Mouse (Mus musculus): Measurements from ENCODE around the gene Pcsk1n.

Pcsk1n gene

GRCm38 (mm10) chrX:7947108-7947899, 27.7 kb downstream of the Pcsk1n start, which contains the start of gene Hdac6:
Gene Hdac6 (minus strand): TSS chrX:7947889.
- DNase-seq (ENCODE audit: low read depth, low spot score), result no peak

- DNase-seq (ENCODE audit: low read depth, low spot score), result peak; percentile 81
These were observed 28.4 kb downstream of the Pcsk1n start for GRCm38 (mm10) chrX:7947900-7948492.

GRCm38 (mm10) chrX:7950091-7950490, 30.5 kb downstream of the Pcsk1n start:
- DNase-seq (ENCODE audit: low read depth, low spot score), result no peak

GRCm38 (mm10) chrX:7958868-7959267, 39.2 kb downstream of the Pcsk1n start:
- DNase-seq (ENCODE audit: low read depth, low spot score), result no peak

- no peak for DNase-seq (ENCODE audit: low read depth, low spot score)
These were observed 44.4 kb downstream of the Pcsk1n start for GRCm38 (mm10) chrX:7963829-7964626.

GRCm38 (mm10) chrX:7966161-7966560, 46.5 kb downstream of the Pcsk1n start:
- DNase-seq (ENCODE audit: low read depth, low spot score), result no peak

- no peak for DNase-seq (ENCODE audit: low read depth, low spot score)
These were observed 48.1 kb downstream of the Pcsk1n start for GRCm38 (mm10) chrX:7967596-7968201.

- no peak for DNase-seq (ENCODE audit: low read depth, low spot score)
These were observed 48.6 kb downstream of the Pcsk1n start for GRCm38 (mm10) chrX:7968226-7968625.

GRCm38 (mm10) chrX:7968899-7969298, 49.3 kb downstream of the Pcsk1n start:
- DNase-seq (ENCODE audit: low read depth, low spot score), result no peak

- peak; percentile 75 for DNase-seq (ENCODE audit: low read depth, low spot score)
These were observed 51.7 kb downstream of the Pcsk1n start for GRCm38 (mm10) chrX:7971292-7971691.

All from c-Kit-negative CD71-positive TER-119-positive erythroid progenitor cells, embryonic 14.5 days (primary cell).